Mouse (Mus musculus) hindbrain, postnatal 0 days (tissue): ENCODE measurements around the gene Mcrip1. TPM values are rescaled to one million over a fixed set of nuclear protein-coding genes. Genes with fewer than 3 reads are reported as not detected.
A peak's percentile ranks its signal among the peaks of the same experiment; 100 is the strongest.
"Not testable (repeated sequence)": the region's sequence is repeated elsewhere in the genome, so short reads cannot be mapped to it uniquely, and the experiment has no call there.

Experiments
- ATAC-seq: fragments of 200-750 bp; cut with Nextera tagmentation; 2 replicates; pipeline ENCODE4 v1.8.0; 2017; ENCODE audit warnings: mild to moderate bottlenecking, moderate TSS enrichment, moderate library complexity
- DNase-seq: peaks from one replicate; pipeline ENCODE4 v3.0.0-alpha.2; 2015; ENCODE audit warnings: low spot score
- H3K27ac ChIP-seq: fragments of 300-500 bp; sonication (generic); 2 replicates; pipeline ENCODE4 v1.5.1; 2014; ENCODE audit warnings: mild to moderate bottlenecking
- H3K27me3 ChIP-seq: fragments of 300-500 bp; sonication (generic); 2 replicates; pipeline ENCODE4 v1.6.1; 2014; ENCODE audit warnings: low read length, mixed read lengths; ENCODE audit not compliant: insufficient read depth
- H3K36me3 ChIP-seq: fragments of 300-500 bp; sonication (generic); 2 replicates; pipeline ENCODE4 v1.6.1; 2014; ENCODE audit warnings: low read length, mixed read lengths; ENCODE audit not compliant: insufficient read depth
- H3K4me1 ChIP-seq: fragments of 300-500 bp; sonication (generic); 2 replicates; pipeline ENCODE4 v1.6.1; 2014; ENCODE audit warnings: antibody characterized with exemption, low read length, mixed read lengths; ENCODE audit not compliant: insufficient read depth
- H3K4me2 ChIP-seq: fragments of 300-500 bp; sonication (generic); 2 replicates; pipeline ENCODE4 v1.6.1; 2014; ENCODE audit warnings: low read depth, mild to moderate bottlenecking, low read length, moderate library complexity, mixed read lengths
- H3K4me3 ChIP-seq: fragments of 300-500 bp; sonication (generic); 2 replicates; pipeline ENCODE4 v1.5.1; 2014; ENCODE audit warnings: low read length
- H3K9ac ChIP-seq: fragments of 300-500 bp; sonication (generic); replicated peaks from 2 replicates; pipeline ENCODE4 v1.6.1; 2014; ENCODE audit warnings: mild to moderate bottlenecking, low read length, moderate library complexity, mixed read lengths
- H3K9me3 ChIP-seq: fragments of 300-500 bp; sonication (generic); 2 replicates; pipeline ENCODE4 v1.6.1; 2016; ENCODE audit warnings: low read length, mixed read lengths
- CTCF ChIP-seq: IDR thresholded peaks from 2 replicates; pipeline ENCODE4 v1.5.1; 2016; ENCODE audit warnings: antibody characterized with exemption, control low read depth, low read depth
- WGBS: fragments of 180-500 bp; shearing (Covaris S2); extraction: QIAGEN DNeasy Blood & Tissue Kit; methylation state at CpG from one replicate; pipeline ENCODE4 v1.1.7; 2014; 5-methylcytosine and 5-hydroxymethylcytosine counted together
- polyA plus RNA-seq: library from polyadenylated mRNA; unstranded; fragments of >200 nt; fragmentation: Nextera tagmentation; extraction: Ambion mirVana; gene quantifications from 2 replicates; pipeline ENCODE4 v1.2.1, GENCODE M21; 2015
- total RNA-seq: library from RNA; depleted of rRNA; stranded (reverse); fragments of >200 nt; gene quantifications from 2 replicates; pipeline ENCODE4 v1.2.3, GENCODE M21; 2014

Mcrip1 gene
- total and polyA plus RNA-seq, 2 experiments from 2014 or later = 144 to 257 TPM

DNA sequence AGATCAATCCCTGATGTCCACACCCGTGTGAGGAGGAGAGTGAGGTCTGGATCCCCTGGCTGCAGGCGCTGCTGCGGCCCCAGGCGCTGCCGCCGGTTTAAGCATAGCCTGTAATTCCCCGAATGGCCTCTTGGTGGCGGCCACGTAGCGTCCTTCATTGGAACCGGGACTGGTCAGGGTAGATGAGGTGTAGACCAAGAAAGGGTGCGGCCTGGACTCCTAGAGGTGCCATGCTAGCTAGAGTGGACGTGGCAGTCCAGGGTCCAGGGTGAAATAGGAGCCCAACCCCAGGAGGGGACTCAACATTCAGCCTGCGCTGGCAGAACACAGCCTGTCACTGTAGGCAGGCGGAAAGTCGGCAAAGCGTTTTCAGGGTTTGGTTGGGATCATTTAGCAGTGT is 33.9 kb downstream of the Mcrip1 start:
- Histone ChIP-seq H3K4me2 (no peak overlapping the region), H3K27me3 (no peaks in the 10 kb centered on the region), H3K4me1 (no peaks in the 10 kb centered on the region), H3K9ac (no peak overlapping the region), H3K4me3 (no peak overlapping the region), H3K36me3 (no peaks in the 10 kb centered on the region), H3K9me3 (no peaks in the 10 kb centered on the region), H3K27ac (no peak overlapping the region)
- 17% methylated on average over 17 of the region's 17 CpGs for WGBS
- DNase-seq (peak; percentile 86), ATAC-seq (peak; percentile 73; the same call in 1 of the 2 replicates)
- peak; percentile 99 for TF ChIP-seq CTCF

DNA sequence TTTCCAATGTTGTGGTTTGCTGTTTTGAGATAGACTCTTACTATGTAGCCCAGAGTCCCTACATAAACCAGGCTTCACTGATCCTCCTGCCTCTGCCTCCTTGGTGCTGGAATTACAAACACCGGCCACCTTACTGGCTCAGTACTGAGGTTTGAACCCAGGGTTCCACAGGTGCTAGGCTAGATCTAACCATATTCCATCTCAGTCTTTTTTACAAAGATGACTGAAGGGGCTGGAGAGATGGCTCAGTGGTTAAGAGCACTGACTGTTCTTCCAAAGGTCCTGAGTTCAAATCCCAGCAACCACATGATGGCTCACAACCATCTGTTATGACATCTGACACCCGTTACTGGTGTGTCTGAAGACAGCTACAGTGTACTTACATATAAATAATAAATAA is 35.3 kb downstream of the Mcrip1 start:
- H3K36me3 ChIP-seq, H3K9me3 ChIP-seq, H3K4me3 ChIP-seq, H3K4me2 ChIP-seq, H3K4me1 ChIP-seq, H3K27ac ChIP-seq, ATAC-seq, DNase-seq, H3K9ac ChIP-seq, H3K27me3 ChIP-seq: not testable (repeated sequence)
- WGBS = 93% methylated on average over 2 of the region's 2 CpGs

- 33% methylated on average over 6 of the region's 6 CpGs for WGBS
- no peaks in the 10 kb centered on the region for H3K36me3 ChIP-seq
- no peaks in the 10 kb centered on the region for H3K4me1 ChIP-seq
- H3K9ac ChIP-seq = no peak overlapping the region
- no peak for ATAC-seq
- H3K4me2 ChIP-seq = no peak overlapping the region
- H3K27me3 ChIP-seq = no peaks in the 10 kb centered on the region
- peak; percentile 65 for DNase-seq
- no peak overlapping the region for H3K4me3 ChIP-seq
- H3K27ac ChIP-seq = no peak overlapping the region
- TF ChIP-seq CTCF = no peak
- no peaks in the 10 kb centered on the region for H3K9me3 ChIP-seq
These were observed 36.6 kb downstream of the Mcrip1 start for GRCm38 (mm10) chr11:120512790-120513453.

DNA sequence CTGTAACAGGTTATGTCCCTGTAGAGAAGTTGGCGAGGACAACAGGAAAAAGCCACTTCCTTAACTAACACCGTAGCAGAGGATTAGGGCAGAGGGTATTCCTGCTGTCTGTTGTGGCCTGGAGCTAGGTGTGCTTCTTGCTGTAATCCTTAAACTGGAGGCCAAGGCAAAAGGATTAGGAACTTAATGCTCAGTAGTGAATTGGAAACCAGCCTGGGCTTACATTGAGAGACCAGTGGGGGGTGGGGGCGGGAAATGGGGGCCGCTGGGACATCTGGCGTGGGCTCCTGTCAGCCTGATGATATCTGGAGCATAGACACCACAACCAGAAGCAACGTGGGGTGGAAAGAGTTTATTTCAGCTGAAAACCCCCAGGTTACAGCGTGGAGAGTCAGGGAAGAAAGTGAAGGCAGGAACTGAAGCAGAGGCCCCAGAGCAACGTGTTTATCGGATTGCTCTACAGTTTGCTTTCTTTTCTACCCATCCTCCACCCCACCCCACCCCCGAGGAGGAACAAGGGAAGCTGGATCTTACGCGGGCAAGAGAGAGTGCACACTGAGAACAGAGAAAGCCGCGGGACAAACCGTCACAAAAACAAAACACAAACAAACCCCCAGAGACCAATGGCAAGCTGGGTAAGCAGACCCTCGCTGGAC is 39.0 kb downstream of the Mcrip1 start:
- no peaks in the 10 kb centered on the region for H3K36me3 ChIP-seq
- H3K4me1 ChIP-seq = no peaks in the 10 kb centered on the region
- WGBS = 10% methylated on average over 16 of the region's 16 CpGs
- H3K4me3 ChIP-seq = no peak overlapping the region
- no peak for ATAC-seq
- DNase-seq = peak; percentile 36
- H3K27ac ChIP-seq = no peak overlapping the region
- TF ChIP-seq CTCF = no peak
- H3K9me3 ChIP-seq = no peaks in the 10 kb centered on the region
- peak overlapping the region; percentile 43 for H3K4me2 ChIP-seq
- no peaks in the 10 kb centered on the region for H3K27me3 ChIP-seq
- H3K9ac ChIP-seq = no peak overlapping the region

GRCm38 (mm10) chr11:120509940-120510339 is 39.6 kb downstream of the Mcrip1 start:
- no peaks in the 10 kb centered on the region for H3K27me3 ChIP-seq
- no peak overlapping the region for H3K27ac ChIP-seq
- WGBS = 37% methylated on average over 4 of the region's 4 CpGs
- H3K36me3 ChIP-seq = no peaks in the 10 kb centered on the region
- ATAC-seq (no peak), DNase-seq (no peak)
- H3K4me1 ChIP-seq = no peaks in the 10 kb centered on the region
- H3K9me3 ChIP-seq = no peaks in the 10 kb centered on the region
- TF ChIP-seq CTCF = no peak
- no peak overlapping the region for H3K9ac ChIP-seq
- H3K4me3 ChIP-seq = no peak overlapping the region
- H3K4me2 ChIP-seq = no peak overlapping the region

DNA sequence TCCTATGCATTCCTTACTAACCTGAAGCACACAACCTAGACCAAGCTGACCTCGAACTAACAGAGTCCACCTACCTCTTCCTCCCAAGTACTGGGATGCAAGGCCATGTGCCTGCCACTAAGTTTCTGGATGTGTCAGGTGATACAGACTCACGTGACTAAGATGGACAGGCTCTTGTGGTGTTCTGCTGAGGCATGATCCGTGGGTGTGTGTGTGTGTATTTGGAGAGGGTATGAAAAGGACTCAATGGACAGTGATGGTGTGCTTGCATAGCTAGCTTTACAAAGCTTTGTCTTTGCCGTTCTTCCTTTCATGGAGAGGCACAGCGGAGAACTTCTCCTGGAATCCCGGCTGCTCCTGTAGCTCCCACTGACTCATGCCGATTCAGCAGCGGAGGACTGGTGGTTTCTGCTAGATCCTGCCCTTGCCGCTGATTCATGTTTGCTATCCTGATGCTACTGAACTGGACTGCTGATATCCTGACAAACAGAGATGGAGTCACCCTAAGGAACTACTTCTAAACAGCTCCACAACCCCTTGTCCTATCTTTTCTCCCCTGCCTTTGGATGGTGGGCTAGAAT is 41.1 kb downstream of the Mcrip1 start:
- Histone ChIP-seq H3K9me3 (no peaks in the 10 kb centered on the region), H3K27ac (no peak overlapping the region), H3K27me3 (no peaks in the 10 kb centered on the region), H3K4me3 (no peak overlapping the region), H3K4me2 (no peak overlapping the region), H3K4me1 (no peaks in the 10 kb centered on the region), H3K36me3 (no peaks in the 10 kb centered on the region), H3K9ac (no peak overlapping the region)
- no peak for TF ChIP-seq CTCF
- 77% methylated on average over 9 of the region's 9 CpGs for WGBS
- ATAC-seq = no peak
- no peak for DNase-seq
